Mouse (Mus musculus) gastrocnemius, postnatal 36 days (tissue): ENCODE measurements around the gene Wdr49. TPM values are rescaled to one million over a fixed set of nuclear protein-coding genes. Genes with fewer than 3 reads are reported as not detected.
"Not testable (repeated sequence)": the region's sequence is repeated elsewhere in the genome, so short reads cannot be mapped to it uniquely, and the experiment has no call there.

Experiments
- DNase-seq, 2 experiments: peaks; one replicate each; pipeline ENCODE4 v3.0.0; 2022
- intact Hi-C: fragments of 180-260 bp; cut with DNase I; formaldehyde crosslinking; loops from one replicate; pipeline ENCODE4 v1.15.1; 2025
- total RNA-seq, 2 experiments: library from RNA; stranded (reverse); gene quantifications; 2 replicates each; pipeline ENCODE4 v1.2.3; 2021

The Wdr49 gene
- total RNA-seq, 2 experiments from 2014 or later: not detected

DNA sequence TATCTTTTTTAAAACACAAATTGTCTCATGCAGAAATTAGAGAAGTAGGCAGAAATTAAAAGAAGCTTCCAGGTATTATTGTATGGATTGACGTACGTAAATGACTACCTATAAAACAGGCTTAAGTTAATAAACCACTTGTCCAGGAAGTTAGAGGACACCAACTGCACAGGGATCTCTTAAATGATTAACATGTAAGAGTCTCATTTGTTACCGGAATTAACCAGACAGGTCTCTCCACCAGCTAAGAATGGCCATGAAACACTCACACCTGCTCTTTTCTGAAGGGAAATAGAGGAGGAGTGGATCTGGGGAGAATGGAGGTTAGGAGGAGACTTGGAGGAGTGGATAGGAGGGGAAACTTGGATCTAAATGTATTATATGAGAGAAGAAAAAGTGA is 176.4 kb downstream of the Wdr49 start:
- no peak for DNase-seq
- intact Hi-C loops: no loop called here

DNA sequence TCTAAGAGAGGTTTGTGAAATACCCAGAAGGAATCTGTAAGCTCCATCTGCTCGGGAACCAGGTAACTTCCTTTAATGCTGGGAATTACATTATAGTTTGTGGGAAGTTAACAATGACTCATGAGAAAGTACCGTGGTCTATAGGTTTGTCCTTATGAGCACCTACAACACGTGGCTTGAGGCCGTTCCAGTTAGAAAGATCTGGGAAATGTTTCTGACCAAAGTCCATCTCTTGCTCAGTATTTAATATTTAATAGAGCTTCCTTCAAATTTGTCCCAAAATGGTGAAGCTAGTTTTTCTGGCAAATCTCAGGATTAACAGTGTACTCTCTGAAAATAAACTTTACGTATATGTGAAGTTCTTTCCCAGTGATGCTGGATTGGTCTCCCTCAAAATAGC is 177.3 kb downstream of the Wdr49 start:
- DNase-seq: no peak
- intact Hi-C loops: no loop called here

DNA sequence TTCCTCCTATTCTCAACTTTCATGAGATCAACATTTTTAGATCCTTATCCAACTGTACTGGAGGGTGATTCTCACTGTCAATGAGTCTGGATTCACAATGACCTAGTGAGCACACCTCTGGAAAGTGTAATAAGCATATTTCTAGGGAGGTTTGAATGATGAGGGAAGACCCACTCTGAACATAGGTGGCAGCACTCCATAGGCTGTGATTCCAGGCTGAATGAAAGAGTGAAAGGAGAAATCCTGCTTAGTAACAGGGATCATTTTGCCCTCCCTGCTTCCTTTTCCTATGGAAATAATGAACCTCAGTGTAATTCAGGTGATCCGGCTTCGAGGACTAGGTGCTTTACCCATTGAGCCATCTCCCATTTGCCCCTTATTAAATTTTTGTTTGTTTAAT is 180.9 kb downstream of the Wdr49 start:
- intact Hi-C loops: no loop called here
- DNase-seq: no peak

DNA sequence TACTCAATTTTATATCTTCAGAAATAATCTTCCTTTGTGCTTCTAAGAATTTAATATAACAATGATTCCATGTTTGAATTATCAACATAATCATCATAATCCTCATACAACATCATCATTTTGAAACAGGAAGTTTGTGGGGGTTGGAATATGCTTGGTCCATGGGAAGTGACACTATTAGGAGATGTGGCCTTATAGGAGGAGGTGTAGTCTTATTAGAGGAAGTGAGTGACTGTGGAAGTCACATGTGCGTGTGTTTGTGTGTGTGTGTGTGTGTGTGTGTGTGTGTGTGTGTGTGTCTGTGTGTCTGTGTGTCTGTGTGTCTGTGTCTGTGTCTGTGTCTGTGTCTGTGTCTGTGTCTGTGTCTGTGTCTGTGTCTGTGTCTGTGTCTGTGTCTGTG is 182.5 kb downstream of the Wdr49 start:
- intact Hi-C loops, DNase-seq: not testable (repeated sequence)

DNA sequence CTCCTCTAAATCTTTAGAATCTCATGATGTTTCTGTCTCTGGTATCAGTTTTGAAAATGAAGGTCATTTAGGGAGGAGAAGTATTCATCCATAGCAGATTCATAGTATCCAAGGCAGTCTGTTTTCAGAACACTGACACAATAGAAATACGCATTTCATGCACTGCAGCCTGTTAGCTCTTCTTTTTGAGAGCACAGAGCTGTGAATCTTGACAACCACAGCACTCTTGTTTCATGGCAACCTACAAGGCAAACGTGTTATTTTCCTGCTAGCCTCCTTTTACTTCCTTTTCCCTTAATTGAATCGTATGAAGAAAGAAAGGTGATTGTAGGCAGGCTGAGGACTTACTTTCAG is 184.2 kb downstream of the Wdr49 start:
- intact Hi-C loops: no loop called here
- no peak for DNase-seq

DNA sequence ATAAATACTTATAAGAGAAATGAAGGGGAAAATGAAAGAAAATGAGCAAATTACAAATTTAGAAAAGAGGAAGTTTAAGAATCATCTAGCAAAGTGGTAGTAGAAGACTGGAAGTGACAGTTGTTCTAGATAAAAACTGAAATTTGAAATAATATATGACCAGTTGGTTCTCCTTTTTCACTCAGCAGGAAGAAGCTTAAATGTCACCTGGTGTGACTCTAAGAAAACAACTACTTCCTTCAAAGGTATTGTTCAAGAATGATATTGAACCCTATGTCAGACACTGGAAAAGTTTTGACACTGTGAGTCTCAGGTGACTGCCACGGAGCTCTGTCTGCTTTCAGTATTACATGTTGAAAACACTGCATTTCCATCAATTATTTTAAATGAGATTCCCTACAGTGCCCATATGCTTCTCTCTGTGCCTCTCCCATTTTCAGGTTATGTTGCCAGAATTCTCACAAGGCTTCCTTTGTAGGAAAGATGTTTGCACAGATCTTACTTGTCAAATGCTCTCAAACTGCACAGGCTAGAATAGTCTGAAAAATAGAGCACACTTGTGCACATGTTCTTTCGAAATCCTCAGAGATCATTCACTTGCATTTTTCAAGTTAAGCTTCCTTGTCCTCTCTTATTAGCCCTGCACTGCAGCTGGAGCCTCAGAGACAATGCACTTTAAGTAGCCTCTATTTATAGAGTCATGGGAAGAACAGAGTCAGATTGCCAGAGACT is 184.8 kb downstream of the Wdr49 start:
- intact Hi-C loops: no loop called here
- no peak for DNase-seq

DNA sequence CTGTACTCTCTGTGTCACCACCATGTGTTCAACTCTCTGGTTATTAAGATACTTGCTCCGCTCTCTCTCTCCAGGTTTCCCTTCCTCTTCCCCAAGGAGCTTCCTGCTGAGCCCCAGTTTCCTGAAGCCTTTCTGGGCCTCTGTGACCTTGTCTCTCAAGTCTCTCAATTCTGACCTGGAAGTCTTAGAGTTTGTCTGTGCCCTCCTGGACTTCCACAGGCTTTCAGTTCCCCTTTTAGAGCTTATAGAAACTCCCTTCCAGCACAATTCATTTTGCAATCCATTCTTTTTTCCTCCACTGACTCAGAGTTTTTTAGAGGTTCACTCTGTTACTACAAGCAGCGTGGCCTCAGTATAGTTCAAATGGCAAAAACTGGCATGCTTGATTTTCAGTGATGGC is 188.7 kb downstream of the Wdr49 start:
- no peak for DNase-seq
- intact Hi-C loops: no loop called here

DNA sequence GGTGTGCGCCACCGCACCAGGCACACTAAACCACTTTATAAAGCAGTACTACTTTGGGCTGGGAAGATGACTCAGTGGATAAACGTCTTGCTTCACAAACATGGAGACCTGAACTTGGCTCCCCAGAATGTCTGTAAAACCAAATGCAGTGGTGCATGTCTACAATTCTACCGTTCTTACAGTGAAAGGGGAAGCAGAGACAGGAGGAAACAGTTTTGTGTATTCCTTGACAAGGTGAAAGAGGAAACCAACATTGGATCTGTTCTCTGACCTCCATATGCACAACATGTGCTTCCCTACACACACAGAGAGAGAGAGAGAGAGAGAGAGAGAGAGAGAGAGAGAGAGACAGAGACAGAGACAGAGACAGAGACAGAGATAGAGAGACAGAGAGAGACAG is 204.5 kb downstream of the Wdr49 start:
- no peak for DNase-seq
- intact Hi-C loops: no loop called here

DNA sequence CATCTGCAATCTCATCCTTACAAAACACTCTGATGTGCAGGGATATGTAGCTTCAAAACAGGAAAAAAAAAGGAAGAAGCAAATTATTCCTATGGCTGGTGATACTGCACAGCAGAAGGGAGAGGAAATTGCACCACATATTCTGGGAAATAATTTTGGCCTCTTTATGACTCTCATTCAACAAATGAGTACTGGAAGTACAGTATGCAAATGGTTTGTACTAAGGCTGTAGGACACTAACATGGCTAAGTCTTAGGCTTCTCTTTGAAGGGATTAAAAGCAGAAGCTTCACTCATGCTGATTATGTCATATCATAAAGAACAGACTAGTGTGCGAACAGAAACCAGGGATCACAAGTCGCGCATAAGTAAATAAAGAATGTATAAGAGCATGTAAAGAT is 205.4 kb downstream of the Wdr49 start:
- DNase-seq: no peak
- intact Hi-C loops: no loop called here

DNA sequence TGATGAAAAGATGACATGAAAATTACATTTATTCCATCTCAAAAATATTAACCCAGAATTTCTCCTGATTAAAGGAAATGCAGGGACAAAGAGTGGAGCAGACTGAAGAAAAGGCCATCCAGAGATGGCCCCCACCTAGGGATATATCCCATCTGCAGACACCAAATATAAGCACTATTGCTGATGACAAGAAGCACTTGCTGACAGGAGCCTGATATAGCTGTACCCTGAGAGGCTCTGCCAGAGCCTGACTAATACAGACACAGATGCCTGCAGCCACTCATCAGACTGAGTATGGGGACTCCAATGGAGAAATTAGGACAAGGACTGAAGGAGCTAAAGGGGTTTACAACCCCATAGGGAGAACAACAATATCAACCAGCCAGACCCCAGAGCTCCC is 206.8 kb downstream of the Wdr49 start:
- DNase-seq: no peak
- intact Hi-C loops: no loop called here

DNA sequence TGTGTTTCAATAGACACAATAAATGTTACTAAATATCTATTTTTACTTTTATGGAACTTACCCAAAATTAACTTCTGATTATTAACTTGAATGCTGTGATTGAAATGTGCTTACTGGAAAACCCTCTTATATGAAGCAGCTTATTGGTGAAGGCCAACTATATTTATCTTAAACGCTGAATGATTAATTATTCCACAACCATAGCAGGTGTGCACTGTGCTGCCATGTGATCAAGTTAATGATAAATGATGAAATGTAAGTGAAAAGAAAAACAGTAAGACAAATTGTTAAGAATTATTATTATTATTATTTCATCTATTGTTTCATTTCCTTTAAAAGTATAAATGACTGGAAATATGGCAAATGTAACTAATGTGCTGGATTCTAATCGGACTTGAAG is 212.0 kb downstream of the Wdr49 start, which contains the start of gene Serpini2:
TSS of gene Serpini2 (minus strand) at position 101 of the 400 bp plus-strand sequence.
- DNase-seq: no peak
- intact Hi-C loops: no loop called here

DNA sequence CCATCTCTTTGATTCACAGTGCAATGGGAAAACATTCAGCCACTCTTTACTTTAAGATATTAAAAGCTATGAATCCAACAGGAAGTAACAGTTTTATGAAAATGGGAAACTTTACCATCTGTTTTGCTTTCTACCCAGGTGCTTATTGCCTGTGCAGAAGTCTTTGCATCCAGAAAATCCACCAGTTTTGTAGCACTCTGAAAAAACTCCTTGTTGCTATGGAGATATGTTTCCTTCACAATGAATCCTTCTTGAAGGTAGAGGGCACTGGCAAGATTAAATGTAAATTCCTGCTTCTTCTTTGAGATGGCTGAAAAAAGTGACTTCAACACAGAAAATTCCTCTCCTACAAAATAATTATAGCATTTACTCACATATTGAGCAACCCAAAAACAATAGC is 222.6 kb downstream of the Wdr49 start:
- intact Hi-C loops: no loop called here
- no peak for DNase-seq

Other genes starting within 250 kb of the Wdr49 start
- gene Serpini2, start 212.1 kb downstream of the Wdr49 start, total RNA-seq: not detected
- gene Pdcd10, start 74.7 kb upstream of the Wdr49 start, total RNA-seq: 10 to 100 TPM; 12.7 to 14.6 TPM
- 1 to 10 TPM in 1 of 2 experiments, under 1 TPM in 1; 0.92 to 2.1 TPM for gene Serpini1, start 75.4 kb upstream of the Wdr49 start, total RNA-seq